Mouse (Mus musculus) hindbrain, embryonic 12.5 days (tissue): ENCODE measurements at regions not wholly inside any gene's neighbourhood (a gene's known extent, or its start where the extent isn't known, plus 50 kb on each side); places are given as distances from the start of the nearest gene placed in this dataset.
A peak's percentile ranks its signal among the peaks of the same experiment; 100 is the strongest.
"Not testable (repeated sequence)": the region's sequence is repeated elsewhere in the genome, so short reads cannot be mapped to it uniquely, and the experiment has no call there.

ENCODE experiments used
- ATAC-seq: fragments of 200-750 bp; cut with Nextera tagmentation; 2 replicates; pipeline ENCODE4 v1.8.0; 2017; ENCODE audit warnings: moderate TSS enrichment; ENCODE audit not compliant: low FRiP score
- H3K27ac ChIP-seq: fragments of 300-500 bp; sonication (generic); 2 replicates; pipeline ENCODE4 v1.5.1; 2016; ENCODE audit warnings: mild to moderate bottlenecking
- H3K27me3 ChIP-seq: fragments of 300-500 bp; sonication (generic); 2 replicates; pipeline ENCODE4 v1.6.1; 2016; ENCODE audit warnings: mild to moderate bottlenecking
- H3K36me3 ChIP-seq: fragments of 300-500 bp; sonication (generic); 2 replicates; pipeline ENCODE4 v1.6.1; 2016; ENCODE audit warnings: mild to moderate bottlenecking
- H3K4me1 ChIP-seq: fragments of 300-500 bp; sonication (generic); 2 replicates; pipeline ENCODE4 v1.6.1; 2016
- H3K4me2 ChIP-seq: fragments of 300-500 bp; sonication (generic); replicated peaks from 2 replicates; pipeline ENCODE4 v1.6.1; 2016; ENCODE audit warnings: mild to moderate bottlenecking
- H3K4me3 ChIP-seq: fragments of 300-500 bp; sonication (generic); 2 replicates; pipeline ENCODE4 v1.5.1; 2016; ENCODE audit warnings: mild to moderate bottlenecking
- H3K9ac ChIP-seq: fragments of 300-500 bp; sonication (generic); 2 replicates; pipeline ENCODE4 v1.6.1; 2016; ENCODE audit warnings: mild to moderate bottlenecking, moderate library complexity
- H3K9me3 ChIP-seq: fragments of 300-500 bp; sonication (generic); replicated peaks from 2 replicates; pipeline ENCODE4 v1.6.1; 2016; ENCODE audit warnings: mild to moderate bottlenecking
- WGBS: fragments of 180-500 bp; shearing (Covaris S2); methylation state at CpG from one replicate; pipeline ENCODE4 v1.1.7; 2016; 5-methylcytosine and 5-hydroxymethylcytosine counted together

DNA sequence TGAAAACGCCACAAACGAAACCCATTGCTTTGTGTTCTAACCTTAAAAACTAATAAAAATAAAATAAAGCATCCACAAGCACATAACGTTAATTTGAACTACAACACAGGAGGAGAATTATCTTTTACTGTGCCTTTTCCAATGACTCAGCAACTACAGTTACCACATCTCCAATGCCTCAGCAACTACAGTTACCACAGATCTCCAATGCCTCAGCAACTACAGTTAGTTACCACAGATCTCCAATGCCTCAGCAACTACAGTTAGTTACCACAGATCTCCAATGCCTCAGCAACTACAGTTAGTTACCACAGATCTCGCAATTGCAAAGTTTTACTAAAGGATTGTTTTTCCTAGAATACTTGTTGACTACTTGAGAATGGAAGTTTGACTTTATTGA lies 248.7 kb downstream of the Kctd12 start:
- not testable (repeated sequence) for ATAC-seq, H3K4me2 ChIP-seq, H3K9ac ChIP-seq, H3K27me3 ChIP-seq, H3K9me3 ChIP-seq, H3K4me3 ChIP-seq, H3K4me1 ChIP-seq, H3K27ac ChIP-seq, H3K36me3 ChIP-seq
- 94% methylated on average over 4 of the region's 4 CpGs for WGBS

DNA sequence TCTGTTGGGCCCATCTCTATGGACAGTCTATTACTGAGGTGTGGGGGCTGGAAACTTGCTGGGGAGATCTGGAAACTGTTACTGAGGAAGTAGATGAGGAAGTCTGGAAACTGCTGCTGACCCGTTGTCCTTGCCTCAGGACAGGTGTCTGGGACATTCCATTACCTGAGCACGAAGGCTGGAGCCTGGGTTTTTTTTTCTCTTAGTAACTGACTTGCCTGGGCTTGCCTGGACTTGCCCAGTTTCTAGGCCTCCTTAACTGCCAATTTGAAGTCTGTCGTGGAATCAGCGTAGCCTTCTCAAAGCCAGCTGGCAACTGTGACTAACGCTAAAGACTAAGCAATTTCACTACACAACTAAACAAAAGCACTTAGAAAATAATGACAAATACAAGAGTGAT lies 250.7 kb downstream of the Kctd12 start:
- H3K27ac ChIP-seq = no peak overlapping the region
- no peaks in the 10 kb centered on the region for H3K9me3 ChIP-seq
- no peak overlapping the region for H3K4me2 ChIP-seq
- H3K4me3 ChIP-seq = no peak overlapping the region
- 68% methylated on average over 5 of the region's 5 CpGs for WGBS
- no peaks in the 10 kb centered on the region for H3K36me3 ChIP-seq
- no peak for ATAC-seq
- H3K4me1 ChIP-seq = no peaks in the 10 kb centered on the region
- H3K27me3 ChIP-seq = no peaks in the 10 kb centered on the region
- no peak overlapping the region for H3K9ac ChIP-seq

DNA sequence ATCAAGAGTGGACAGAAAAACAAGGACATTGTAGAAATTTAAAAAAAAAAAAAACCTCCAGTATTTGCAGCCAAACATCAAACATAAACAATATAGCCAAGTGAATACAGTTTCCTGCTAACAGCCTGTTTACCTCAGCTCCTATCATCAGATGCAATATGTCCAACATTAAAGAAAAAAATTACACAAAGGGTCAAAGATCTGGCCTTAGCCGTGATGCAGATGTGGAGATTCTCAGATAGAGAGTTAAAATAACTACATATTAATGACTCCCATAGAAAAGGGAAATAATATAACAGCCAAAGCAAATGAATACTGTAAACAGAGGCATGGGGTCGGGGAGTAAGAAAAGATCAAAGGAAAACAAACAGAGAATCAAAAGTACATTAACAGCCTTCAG lies 259.8 kb downstream of the Kctd12 start:
- WGBS = 59% methylated on average over 2 of the region's 2 CpGs
- H3K4me3 ChIP-seq = no peak overlapping the region
- no peak overlapping the region for H3K27ac ChIP-seq
- H3K9ac ChIP-seq = no peak overlapping the region
- ATAC-seq = no peak
- no peak overlapping the region for H3K4me2 ChIP-seq
- no peaks in the 10 kb centered on the region for H3K9me3 ChIP-seq
- no peaks in the 10 kb centered on the region for H3K27me3 ChIP-seq
- H3K4me1 ChIP-seq = no peaks in the 10 kb centered on the region
- H3K36me3 ChIP-seq = no peaks in the 10 kb centered on the region

DNA sequence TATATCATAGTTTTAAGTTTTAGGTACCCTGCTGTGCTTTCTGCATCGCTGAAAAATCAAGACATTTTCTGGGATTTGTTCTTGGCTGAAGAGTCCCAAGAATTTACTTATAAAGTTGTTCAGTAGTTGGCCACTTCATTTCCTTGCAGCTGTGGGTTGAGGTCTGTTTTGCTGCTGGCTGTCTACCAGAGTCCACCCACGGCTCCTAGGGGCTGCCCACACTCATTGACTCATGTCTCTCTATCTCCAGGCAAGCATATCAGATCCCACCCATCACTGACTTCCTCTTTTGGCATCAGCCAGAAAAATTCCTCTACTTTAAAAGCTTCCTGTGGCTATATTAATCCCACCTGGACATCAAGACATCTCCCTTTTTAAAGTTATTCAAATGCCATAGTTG lies 263.9 kb downstream of the Kctd12 start:
- no peak overlapping the region for H3K4me3 ChIP-seq
- WGBS = 78% methylated on average over 2 of the region's 2 CpGs
- H3K4me2 ChIP-seq = no peak overlapping the region
- ATAC-seq = no peak
- no peak overlapping the region for H3K9ac ChIP-seq
- no peaks in the 10 kb centered on the region for H3K4me1 ChIP-seq
- H3K27me3 ChIP-seq = no peaks in the 10 kb centered on the region
- no peaks in the 10 kb centered on the region for H3K36me3 ChIP-seq
- no peak overlapping the region for H3K27ac ChIP-seq
- no peaks in the 10 kb centered on the region for H3K9me3 ChIP-seq

DNA sequence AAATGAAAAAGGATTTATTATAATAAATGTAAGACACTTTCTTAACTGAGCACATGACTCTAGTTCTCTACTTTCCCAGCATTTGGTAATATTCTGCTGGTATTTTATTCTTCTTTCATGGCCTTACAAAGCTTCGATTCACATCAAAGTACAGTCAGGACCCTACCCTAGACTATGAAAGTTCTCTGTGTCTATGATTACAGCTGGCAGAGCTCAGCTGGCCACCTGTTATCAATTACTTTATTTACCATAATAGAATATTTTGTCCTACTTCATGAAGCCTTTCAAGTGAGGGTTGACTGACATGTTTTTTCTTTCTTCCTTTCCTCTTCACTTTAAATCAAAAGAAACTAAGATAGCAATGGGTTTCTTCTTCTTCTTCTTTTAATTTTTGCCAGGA lies 269.8 kb downstream of the Kctd12 start:
- no peaks in the 10 kb centered on the region for H3K4me1 ChIP-seq
- no peak overlapping the region for H3K27ac ChIP-seq
- no peak overlapping the region for H3K4me3 ChIP-seq
- no peak overlapping the region for H3K4me2 ChIP-seq
- H3K9me3 ChIP-seq = no peaks in the 10 kb centered on the region
- no peaks in the 10 kb centered on the region for H3K36me3 ChIP-seq
- no peaks in the 10 kb centered on the region for H3K27me3 ChIP-seq
- ATAC-seq = no peak
- WGBS = 66% methylated on average over 1 of the region's 1 CpGs
- H3K9ac ChIP-seq = no peak overlapping the region

DNA sequence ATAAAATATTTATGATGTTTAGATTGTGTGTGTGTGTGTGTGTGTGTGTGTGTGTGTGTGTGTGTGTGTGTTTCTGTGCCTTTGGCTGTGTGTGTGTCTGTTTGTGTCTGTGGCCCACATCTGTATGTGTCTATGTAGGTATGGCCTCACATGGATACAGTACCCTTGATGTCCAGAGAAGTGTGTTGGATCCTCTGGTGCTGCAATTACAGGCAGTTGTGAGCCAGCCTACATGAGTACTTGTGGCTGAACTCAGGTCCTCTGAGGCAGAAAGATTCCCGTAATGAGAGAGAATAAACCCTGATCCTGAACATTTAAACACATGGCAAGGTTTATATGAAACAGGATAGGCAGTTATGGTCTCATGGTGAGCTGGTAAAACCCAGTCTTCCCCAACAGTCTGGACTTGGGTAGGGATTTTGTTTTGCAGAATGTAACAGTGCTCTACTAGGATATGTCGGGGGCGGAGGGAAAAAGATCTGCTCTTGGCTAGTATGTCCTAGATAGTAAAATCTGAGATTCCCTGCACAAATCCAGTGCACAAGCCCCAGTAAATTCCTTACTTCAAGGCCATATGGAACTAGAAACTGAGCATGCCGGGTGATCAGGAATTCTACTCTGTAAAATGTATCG lies 275.6 kb downstream of the Kctd12 start:
- H3K4me1 ChIP-seq = no peaks in the 10 kb centered on the region
- ATAC-seq = no peak
- H3K27me3 ChIP-seq = no peaks in the 10 kb centered on the region
- no peak overlapping the region for H3K9ac ChIP-seq
- WGBS = 81% methylated on average over 5 of the region's 5 CpGs
- no peak overlapping the region for H3K4me3 ChIP-seq
- no peaks in the 10 kb centered on the region for H3K36me3 ChIP-seq
- no peak overlapping the region for H3K27ac ChIP-seq
- no peak overlapping the region for H3K4me2 ChIP-seq
- H3K9me3 ChIP-seq = no peaks in the 10 kb centered on the region

DNA sequence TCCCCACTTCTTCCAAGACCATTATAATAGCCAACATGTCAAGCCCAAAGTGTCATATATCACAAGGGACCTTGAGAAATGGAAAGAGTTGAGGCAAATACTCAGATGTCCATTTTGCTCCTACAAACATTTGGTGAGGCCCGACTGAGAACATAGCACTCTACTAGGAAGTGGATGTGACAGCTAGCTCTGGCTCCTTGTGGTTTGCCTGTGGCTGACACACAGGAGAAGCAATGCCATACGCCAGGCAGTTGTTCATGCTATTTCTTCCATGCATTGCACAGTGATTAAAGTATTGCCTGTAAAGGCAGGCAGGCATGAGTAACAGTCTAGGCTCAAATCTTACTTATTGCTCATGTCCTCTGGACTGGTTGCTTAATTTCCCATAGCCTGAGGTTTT lies 281.3 kb downstream of the Kctd12 start:
- H3K9ac ChIP-seq = no peak overlapping the region
- no peaks in the 10 kb centered on the region for H3K27me3 ChIP-seq
- H3K36me3 ChIP-seq = no peaks in the 10 kb centered on the region
- H3K4me3 ChIP-seq = no peak overlapping the region
- H3K9me3 ChIP-seq = no peaks in the 10 kb centered on the region
- 72% methylated on average over 2 of the region's 2 CpGs for WGBS
- no peaks in the 10 kb centered on the region; the same call in 1 of the 2 replicates for H3K4me1 ChIP-seq
- no peak overlapping the region for H3K4me2 ChIP-seq
- no peak overlapping the region for H3K27ac ChIP-seq
- no peak for ATAC-seq

DNA sequence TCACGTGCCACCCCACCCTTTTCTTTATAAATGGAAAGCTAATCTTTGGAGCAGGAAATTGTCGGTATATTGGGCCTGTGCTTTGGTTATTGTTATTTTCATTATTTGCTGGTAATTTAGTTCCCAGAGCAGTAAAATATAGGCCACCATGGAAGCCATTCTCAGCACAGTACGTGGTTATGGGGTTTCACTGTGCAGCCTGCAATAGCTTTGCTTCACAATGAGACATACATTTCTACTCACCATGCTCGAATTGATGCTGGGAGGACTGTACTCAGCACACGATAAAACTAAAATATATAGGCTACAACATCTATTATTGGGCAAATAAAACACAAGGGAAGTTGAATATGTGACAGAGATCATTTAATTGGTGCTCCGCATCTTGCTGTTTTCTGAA lies 282.0 kb downstream of the Kctd12 start:
- no peak overlapping the region for H3K4me3 ChIP-seq
- H3K9me3 ChIP-seq = no peaks in the 10 kb centered on the region
- no peak overlapping the region for H3K27ac ChIP-seq
- no peaks in the 10 kb centered on the region; the same call in 1 of the 2 replicates for H3K4me1 ChIP-seq
- H3K4me2 ChIP-seq = no peak overlapping the region
- WGBS = 83% methylated on average over 6 of the region's 6 CpGs
- no peaks in the 10 kb centered on the region for H3K36me3 ChIP-seq
- no peaks in the 10 kb centered on the region for H3K27me3 ChIP-seq
- ATAC-seq = no peak
- no peak overlapping the region for H3K9ac ChIP-seq

DNA sequence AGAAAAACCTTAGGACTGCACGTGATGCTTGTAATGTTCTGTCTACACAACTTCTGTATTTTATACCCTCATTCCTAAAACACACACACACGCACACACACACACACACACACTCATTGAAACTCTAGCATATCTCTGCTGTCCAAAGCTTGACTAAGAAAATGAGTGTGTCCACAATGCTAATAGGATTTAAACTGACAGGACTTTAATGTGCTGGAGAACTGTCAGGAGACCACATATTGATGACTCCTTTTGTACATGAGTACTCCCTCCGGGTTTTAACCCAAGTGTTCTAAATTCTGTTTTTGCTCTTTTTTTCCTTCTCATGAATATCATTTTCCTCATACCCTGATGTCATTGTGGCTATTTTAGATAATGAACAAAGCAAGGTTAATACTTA lies 283.4 kb downstream of the Kctd12 start:
- Histone ChIP-seq H3K27ac (no peak overlapping the region), H3K9me3 (no peaks in the 10 kb centered on the region), H3K36me3 (no peaks in the 10 kb centered on the region), H3K4me2 (no peak overlapping the region), H3K4me3 (no peak overlapping the region), H3K4me1 (no peaks in the 10 kb centered on the region; the same call in 1 of the 2 replicates), H3K27me3 (no peaks in the 10 kb centered on the region), H3K9ac (no peak overlapping the region)
- 0 out of 2 replicates have a peak, but pooled peaks have one; percentile 6 for ATAC-seq
- WGBS = 78% methylated on average over 3 of the region's 3 CpGs

DNA sequence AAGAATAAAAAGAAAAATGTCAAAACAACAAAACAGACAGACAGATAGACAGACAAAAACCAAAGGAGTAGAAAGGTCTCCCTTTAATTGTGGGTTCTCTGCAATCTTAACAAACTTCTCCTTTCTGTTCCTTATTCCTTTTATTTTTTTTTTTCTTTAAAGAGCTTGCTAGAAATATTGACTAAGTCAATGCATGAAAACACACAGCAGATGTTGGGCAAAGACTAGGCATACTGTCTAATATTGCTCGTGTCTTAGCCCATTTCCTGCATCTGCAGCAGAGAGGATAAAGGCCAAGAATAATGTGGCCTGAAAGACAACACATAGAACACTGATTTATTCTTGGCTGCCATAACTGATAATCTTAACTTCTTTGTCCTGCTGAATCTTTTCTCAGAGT lies 295.6 kb downstream of the Kctd12 start:
- Histone ChIP-seq H3K36me3 (no peaks in the 10 kb centered on the region), H3K4me3 (no peak overlapping the region), H3K27ac (no peak overlapping the region), H3K9me3 (no peaks in the 10 kb centered on the region), H3K9ac (no peak overlapping the region), H3K4me1 (no peaks in the 10 kb centered on the region), H3K27me3 (no peaks in the 10 kb centered on the region), H3K4me2 (no peak overlapping the region)
- 68% methylated on average over 1 of the region's 1 CpGs for WGBS
- ATAC-seq = no peak

DNA sequence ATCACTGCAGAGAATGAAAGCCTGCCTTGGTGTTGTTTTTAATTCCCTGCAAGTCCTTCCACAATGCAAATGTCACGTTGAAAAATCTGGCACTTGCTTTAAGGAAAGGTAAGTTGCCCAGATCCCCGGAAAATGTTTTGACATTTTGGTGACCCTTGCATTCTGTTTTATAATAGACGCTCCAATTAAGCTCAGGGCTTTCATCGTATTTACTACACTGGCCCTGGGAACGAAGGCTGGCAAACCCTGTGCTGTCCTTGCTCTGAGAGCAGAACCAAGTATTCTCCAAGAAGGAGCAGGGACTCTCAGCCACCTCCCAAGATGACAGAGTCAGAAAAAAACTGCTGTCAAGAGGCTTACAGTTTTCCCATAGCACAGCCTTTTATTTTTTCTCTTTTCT lies 305.9 kb downstream of the Kctd12 start:
- no peak overlapping the region for H3K4me2 ChIP-seq
- H3K9me3 ChIP-seq = no peaks in the 10 kb centered on the region
- H3K9ac ChIP-seq = no peak overlapping the region
- no peaks in the 10 kb centered on the region for H3K36me3 ChIP-seq
- no peak for ATAC-seq
- no peak overlapping the region for H3K4me3 ChIP-seq
- 42% methylated on average over 5 of the region's 5 CpGs for WGBS
- no peak overlapping the region for H3K27ac ChIP-seq
- H3K27me3 ChIP-seq = no peaks in the 10 kb centered on the region
- H3K4me1 ChIP-seq = no peaks in the 10 kb centered on the region

DNA sequence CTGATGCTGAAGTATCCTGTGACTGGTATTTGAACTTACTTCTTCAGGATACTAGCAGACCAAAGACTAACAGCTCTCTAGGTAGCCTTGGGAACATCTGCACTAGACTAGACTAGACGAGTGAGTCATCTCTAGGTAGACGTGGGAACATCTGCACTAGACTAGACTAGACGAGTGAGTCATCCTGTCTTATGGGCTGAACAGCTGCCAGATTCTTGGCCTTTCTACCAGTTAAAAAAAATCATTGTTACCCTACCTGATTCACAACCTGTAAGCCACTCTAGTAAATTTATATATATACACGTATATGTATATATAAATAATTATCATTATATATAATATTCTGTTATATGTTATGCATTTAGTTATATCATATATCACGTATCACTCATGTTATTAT lies 307.8 kb downstream of the Kctd12 start:
- Histone ChIP-seq H3K9ac (no peak overlapping the region), H3K9me3 (no peaks in the 10 kb centered on the region), H3K27me3 (no peaks in the 10 kb centered on the region), H3K4me1 (no peaks in the 10 kb centered on the region), H3K27ac (no peak overlapping the region), H3K4me3 (no peak overlapping the region), H3K36me3 (no peaks in the 10 kb centered on the region), H3K4me2 (no peak overlapping the region)
- 87% methylated on average over 5 of the region's 5 CpGs for WGBS
- no peak for ATAC-seq

DNA sequence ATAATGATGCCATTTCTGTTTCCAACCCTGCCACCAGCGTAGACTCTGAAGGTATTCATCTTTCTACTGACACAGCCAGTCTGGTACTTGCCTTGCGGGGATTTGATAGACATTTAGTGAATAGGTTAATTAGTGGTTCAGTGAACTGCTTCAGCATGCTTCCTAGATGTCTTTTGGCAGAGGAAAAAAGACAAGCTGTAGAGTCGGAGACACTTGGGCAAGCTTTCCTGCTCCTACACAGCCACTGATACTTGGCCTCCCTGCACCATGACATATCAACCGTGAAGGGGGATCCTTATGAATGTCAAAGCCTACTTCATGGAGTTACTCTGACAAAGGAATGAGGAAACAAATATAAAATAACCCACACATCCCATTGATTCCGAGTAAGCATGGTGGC lies 308.7 kb downstream of the Kctd12 start:
- Histone ChIP-seq H3K4me1 (no peaks in the 10 kb centered on the region), H3K4me2 (no peak overlapping the region), H3K27ac (no peak overlapping the region), H3K9ac (no peak overlapping the region), H3K4me3 (no peak overlapping the region), H3K9me3 (no peaks in the 10 kb centered on the region), H3K27me3 (no peaks in the 10 kb centered on the region), H3K36me3 (no peaks in the 10 kb centered on the region)
- 59% methylated on average over 5 of the region's 5 CpGs for WGBS
- ATAC-seq = no peak
